Mouse (Mus musculus): ENCODE data around the gene Gpr139.

The Gpr139 gene

DNA sequence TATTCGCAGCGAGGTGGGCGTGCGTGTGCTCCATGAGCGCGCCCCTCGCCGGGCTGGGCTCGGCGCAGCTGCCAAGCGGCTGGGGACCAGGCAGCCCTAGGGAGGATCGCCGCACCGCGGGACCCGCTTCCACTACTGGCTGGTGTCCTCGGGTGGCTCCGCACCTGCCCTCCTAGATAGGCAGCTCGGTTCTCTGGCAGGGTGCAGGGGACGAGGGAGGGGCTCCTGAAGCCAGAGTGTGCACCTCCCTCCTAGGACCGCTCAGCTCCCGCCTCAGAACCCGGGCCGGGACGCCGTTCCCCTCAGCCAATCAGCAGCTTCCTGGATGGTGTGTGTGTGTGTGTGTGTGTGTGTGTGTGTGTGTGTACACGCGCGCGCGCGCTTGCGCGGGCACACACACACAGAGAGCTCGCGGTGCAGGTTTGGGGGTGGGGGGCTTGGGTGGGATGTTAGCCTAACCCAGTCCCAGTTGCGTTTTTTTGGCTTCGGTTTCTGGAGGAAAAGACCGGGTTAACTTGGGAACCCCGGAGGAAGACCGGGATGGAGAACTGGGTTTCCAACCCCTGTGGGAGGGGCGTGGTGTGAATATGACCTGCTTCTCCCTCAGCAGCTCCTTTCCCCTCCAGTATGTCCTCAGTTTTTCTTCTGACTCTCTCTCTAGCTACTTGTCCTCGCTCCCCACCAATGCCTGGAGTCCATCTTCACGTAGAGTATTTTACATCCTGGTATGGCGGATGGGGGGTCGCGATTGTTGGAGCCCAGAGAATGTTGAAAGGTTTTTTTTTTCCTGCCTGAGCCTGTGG is at the start of gene Gpr139:
Gpr139 (minus strand) TSS at position 263 of the 803 bp plus-strand sequence.
- no peak for DNase-seq (ENCODE audit: low read depth, low spot score)

DNA sequence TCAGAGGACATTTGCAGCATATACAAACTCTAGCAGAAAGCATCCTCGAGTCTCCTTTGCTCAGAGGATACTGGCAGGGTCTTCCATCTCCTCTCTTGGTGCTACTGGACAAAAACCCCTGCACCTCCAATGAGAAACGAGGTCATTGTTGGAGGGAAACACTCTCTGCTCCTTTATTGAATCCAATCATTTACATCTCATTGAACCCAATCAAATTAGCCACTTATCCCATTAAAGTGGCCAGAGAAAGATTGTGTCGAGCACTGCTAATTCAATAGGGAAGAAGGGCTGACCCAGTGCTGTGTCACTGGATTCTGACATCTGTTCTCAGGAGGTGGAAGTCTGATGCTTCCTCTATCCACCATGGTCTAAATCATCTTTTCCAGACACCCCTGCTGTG is 46.6 kb upstream of the Gpr139 start:
- no peak for DNase-seq (ENCODE audit: low read depth, low spot score)

GRCm38 (mm10) chr7:119222706-119223105 is 38.3 kb upstream of the Gpr139 start:
- DNase-seq (ENCODE audit: low read depth, low spot score), result no peak

DNA sequence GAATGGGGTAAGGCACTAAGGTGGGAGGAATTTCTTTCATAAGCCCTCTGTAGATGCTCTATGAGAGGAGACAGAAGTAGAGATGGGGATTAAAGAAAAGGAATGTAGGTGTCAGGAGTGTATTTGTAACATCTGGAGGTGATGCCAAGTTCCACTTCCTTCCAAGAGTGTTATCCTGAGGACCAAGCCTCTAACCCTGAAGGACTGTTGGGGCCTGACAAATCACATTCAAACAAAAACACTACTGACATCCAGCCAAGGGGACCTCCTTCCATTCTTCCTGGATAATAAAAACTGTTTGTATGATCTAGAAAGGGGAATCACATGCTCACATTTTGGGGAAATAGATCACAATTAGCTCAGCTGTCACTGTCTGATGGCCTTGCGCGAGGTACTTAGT is 34.7 kb upstream of the Gpr139 start:
- DNase-seq (ENCODE audit: low read depth, low spot score), result no peak

DNA sequence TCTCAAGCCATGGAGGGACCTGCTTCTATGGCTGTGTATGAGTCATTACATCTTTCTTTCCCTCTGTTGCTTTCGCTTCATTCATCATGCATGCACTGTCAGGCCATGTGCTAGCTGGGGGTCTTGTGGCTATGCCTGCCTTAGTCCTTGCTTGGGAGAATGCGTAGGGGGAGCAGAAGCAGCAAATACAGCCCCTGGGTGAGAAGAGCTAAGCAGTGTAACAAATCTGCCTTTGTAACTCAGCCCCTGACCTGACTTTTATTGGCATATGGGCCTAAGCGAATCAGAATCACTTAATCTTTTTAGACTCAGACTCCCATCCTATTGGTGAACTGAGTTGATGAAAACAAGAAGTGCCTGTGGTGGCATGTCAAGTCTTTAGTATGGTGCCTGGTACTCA is 22.8 kb upstream of the Gpr139 start:
- DNase-seq (ENCODE audit: low read depth, low spot score), result no peak

DNA sequence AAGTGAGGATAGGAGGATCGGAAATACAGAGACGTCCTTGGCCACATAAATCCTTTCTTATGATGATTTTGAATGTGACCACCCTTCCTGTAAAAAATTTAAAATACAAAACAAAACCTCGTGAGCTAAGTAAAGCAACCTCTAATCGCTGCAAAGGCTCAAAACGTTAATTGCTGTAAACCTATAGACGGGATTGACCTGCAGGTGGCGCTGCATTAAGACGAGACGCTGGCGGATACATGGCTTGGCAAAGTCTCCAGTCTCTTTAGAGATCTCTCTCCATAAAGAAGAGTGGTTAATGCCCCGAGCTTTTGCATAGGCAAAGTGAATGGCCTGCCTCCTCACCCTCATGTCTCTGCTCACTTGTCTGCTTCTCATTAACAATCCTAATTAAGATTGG is 2.0 kb upstream of the Gpr139 start:
- no peak for DNase-seq (ENCODE audit: low read depth, low spot score)

DNA sequence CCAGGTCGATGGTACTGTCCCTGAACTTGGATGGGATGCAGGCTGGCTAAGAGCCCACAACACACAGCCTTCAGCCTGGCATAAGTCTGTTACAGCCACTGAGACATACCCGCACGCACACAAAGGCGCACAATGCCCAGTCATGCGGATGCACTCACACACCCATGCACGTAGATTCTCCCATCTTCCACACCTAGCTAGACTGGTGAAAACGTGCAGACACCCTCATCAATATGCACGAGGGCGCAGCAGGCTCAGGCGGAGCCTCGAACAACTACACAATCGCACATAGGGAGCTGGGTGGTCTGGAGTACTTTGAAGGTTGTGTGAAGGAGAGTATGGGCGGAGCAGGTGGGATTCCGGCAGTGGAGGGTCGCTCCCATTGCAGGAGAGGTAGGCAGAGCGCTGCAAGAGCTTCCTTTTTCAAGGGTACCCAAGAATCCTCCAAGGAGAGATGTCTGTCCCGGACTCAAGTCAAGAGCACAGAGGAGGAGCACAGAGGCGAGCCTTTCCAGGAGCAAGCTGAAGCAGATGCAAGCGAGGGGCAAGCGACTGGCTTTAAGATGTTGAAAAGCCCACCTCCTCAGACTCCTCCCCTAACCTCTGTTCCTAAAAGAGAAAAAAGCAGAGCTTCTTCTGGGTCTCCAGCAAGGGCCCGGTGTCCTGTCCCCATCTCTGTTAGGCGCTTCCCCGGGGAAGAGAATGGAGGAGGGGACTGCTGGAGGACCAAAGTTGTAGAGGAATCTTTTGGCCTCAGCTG is 958 bp upstream of the Gpr139 start:
- DNase-seq (ENCODE audit: low read depth, low spot score), result no peak

- no peak for DNase-seq (ENCODE audit: low read depth, low spot score)
Observed at GRCm38 (mm10) chr7:119181053-119181452, 3.4 kb downstream of the Gpr139 start.

DNA sequence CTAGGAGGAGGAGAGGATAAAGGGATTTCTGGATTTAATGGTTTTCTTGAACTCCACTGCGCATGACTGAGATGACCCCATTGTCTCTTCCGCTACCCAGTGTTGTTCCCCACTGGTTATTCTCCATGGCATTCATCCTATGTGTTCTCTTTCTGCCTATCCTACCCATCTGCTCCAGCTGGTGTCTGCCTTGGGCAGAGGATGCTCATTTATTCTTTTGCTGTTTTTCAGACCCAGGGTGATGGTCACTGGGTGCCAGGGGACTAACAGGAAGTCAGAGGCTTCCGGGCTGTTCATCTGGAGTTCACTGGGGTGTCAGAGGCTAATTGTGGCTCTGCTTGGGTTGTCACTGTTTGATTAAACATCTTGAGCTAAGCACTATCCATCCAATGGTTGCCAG is 24.4 kb downstream of the Gpr139 start:
- DNase-seq (ENCODE audit: low read depth, low spot score), result no peak

DNA sequence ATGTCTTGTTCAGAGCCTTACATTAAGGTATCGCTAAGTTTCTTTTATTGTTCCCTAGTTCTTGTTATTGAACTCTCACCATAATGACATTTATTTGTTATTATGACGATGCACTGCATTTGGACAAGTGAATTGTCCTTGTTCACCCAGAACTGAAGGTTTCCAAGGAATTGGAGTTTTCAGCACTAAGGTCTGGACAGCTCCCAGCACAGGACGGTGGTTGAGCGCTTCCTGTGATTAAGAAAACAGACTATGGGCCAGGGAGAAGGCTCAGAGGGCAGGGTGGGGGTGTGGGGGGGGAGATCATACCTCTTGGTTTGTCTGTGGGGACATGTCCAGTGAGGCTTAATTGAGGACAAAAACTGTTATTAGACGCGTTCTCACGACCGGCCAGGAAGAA is 72.6 kb downstream of the Gpr139 start:
- DNase-seq (ENCODE audit: low read depth, low spot score), result no peak

GRCm38 (mm10) chr7:119105878-119106277 is 78.5 kb downstream of the Gpr139 start:
- DNase-seq (ENCODE audit: low read depth, low spot score), result no peak

- DNase-seq (ENCODE audit: low read depth, low spot score), result no peak
Observed at GRCm38 (mm10) chr7:119096583-119096982, 87.8 kb downstream of the Gpr139 start.

Measured in retina, adult 2 months (tissue).